ENCODE assay signal across 6 mouse cellular contexts in the genomic region with DNA sequence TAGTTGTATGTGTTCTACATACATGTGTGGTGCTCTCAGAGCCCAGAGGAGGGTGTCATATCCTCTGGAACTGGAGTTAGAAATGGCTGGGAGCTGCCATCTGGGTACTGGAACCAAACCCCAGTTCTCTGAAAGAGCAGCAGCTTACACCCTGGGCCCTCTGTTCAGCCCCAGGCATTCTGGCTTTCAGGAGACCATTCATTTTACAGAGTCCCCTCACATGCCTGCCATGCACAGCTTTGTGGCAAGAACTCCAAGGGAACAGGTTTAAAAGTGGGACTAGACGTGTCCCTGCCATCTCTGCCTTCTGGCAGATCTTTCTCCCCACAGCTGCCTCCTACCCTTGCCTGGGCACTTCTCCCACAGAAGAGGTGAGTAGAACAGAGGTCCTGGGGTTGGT.
"Had no signal": no experiment of that assay in that cellular context is flagged by ENCODE, and none has a peak within 500 bp of the region (broad histone marks: within the 10 kb centered on the region; RNA-seq: fewer than 3 reads in every experiment).

No protein-coding gene starts in this region.

- DNase-seq: right cerebral cortex, adult 18-20 months had no signal

- H3K4me1 ChIP-seq: limb, embryonic 13.5 days; lung, embryonic 15.5 days; midbrain, embryonic 13.5 days had no signal

- H3K4me3 ChIP-seq: layer of hippocampus, adult 2 months; limb, embryonic 13.5 days; lung, embryonic 15.5 days; midbrain, embryonic 13.5 days had no signal

- H3K9ac ChIP-seq: limb, embryonic 13.5 days; liver, embryonic 14.5 days; lung, embryonic 15.5 days had no signal

- H3K9me3 ChIP-seq: limb, embryonic 13.5 days; lung, embryonic 15.5 days; midbrain, embryonic 13.5 days had no signal

- H3K27ac ChIP-seq: layer of hippocampus, adult 2 months; limb, embryonic 13.5 days; liver, embryonic 14.5 days; lung, embryonic 15.5 days had no signal

- H3K4me2 ChIP-seq: limb, embryonic 13.5 days; lung, embryonic 15.5 days; midbrain, embryonic 13.5 days had no signal

- H3K27me3 ChIP-seq: limb, embryonic 13.5 days; lung, embryonic 15.5 days; midbrain, embryonic 13.5 days had no signal
